Mouse (Mus musculus): ENCODE data around the gene Ager.

DNA sequence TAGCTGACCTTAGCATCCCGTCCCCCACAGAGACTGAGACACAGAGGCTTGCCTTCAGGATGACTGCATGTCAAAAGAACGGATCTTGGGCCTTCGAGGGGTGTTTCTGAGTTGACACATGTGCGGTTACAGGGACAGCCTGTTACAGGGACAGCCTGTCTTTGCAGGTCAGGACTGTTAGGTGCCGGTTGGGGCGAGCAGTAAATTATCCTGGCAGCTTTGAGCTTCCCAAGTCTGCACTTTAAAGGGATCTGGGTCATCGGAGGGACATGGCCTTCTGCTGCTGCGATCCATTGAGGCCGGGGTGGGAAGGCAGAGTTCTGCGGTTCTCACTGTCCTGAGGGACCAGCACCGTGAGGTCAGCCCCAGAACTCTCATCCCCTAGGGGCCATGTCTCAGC is 40.3 kb upstream of the Ager start:
- TF ChIP-seq CTCF (IDR thresholded peaks at IDR 0.05; ENCODE audit: low read depth) (no peak), EP300 (IDR thresholded peaks at IDR 0.05; ENCODE audit: low read depth) (no peak)

Data from liver, postnatal 0 days (tissue).